Mouse (Mus musculus): ENCODE results near the gene Timp2.
A peak's percentile ranks its signal among the peaks of the same experiment; 100 is the strongest.

Gene Timp2

GRCm38 (mm10) chr11:118289999-118290889 is 65.3 kb downstream of the Timp2 start, which contains the start of gene Usp36:
Usp36 (minus strand) TSS chr11:118290244.
- peak; percentile 100 for DNase-seq (ENCODE audit: low spot score)

- peak; percentile 17 for DNase-seq (ENCODE audit: low spot score)
Observed at GRCm38 (mm10) chr11:118289562-118289961, 66.0 kb downstream of the Timp2 start.

- no peak for DNase-seq (ENCODE audit: low spot score)
Observed at GRCm38 (mm10) chr11:118289037-118289511, 66.5 kb downstream of the Timp2 start.

GRCm38 (mm10) chr11:118287573-118287972 is 68.0 kb downstream of the Timp2 start:
- DNase-seq (ENCODE audit: low spot score): no peak

GRCm38 (mm10) chr11:118286434-118286833 is 69.1 kb downstream of the Timp2 start:
- no peak for DNase-seq (ENCODE audit: low spot score)

GRCm38 (mm10) chr11:118285791-118286190 is 69.7 kb downstream of the Timp2 start:
- DNase-seq (ENCODE audit: low spot score): no peak

- no peak for DNase-seq (ENCODE audit: low spot score)
Observed at GRCm38 (mm10) chr11:118280218-118280617, 75.3 kb downstream of the Timp2 start.

GRCm38 (mm10) chr11:118276328-118276727 is 79.2 kb downstream of the Timp2 start:
- no peak for DNase-seq (ENCODE audit: low spot score)

GRCm38 (mm10) chr11:118275092-118275491 is 80.4 kb downstream of the Timp2 start:
- DNase-seq (ENCODE audit: low spot score): no peak

GRCm38 (mm10) chr11:118269827-118270226 is 85.7 kb downstream of the Timp2 start:
- no peak for DNase-seq (ENCODE audit: low spot score)

- no peak for DNase-seq (ENCODE audit: low spot score)
Observed at GRCm38 (mm10) chr11:118266666-118267046, 88.9 kb downstream of the Timp2 start.

- DNase-seq (ENCODE audit: low spot score): no peak
Observed at GRCm38 (mm10) chr11:118266044-118266665, 89.4 kb downstream of the Timp2 start.

GRCm38 (mm10) chr11:118265621-118266020 is 89.9 kb downstream of the Timp2 start:
- no peak for DNase-seq (ENCODE audit: low spot score)

GRCm38 (mm10) chr11:118263146-118263545 is 92.4 kb downstream of the Timp2 start:
- DNase-seq (ENCODE audit: low spot score): no peak

GRCm38 (mm10) chr11:118260081-118260480 is 95.5 kb downstream of the Timp2 start:
- no peak for DNase-seq (ENCODE audit: low spot score)

- DNase-seq (ENCODE audit: low spot score): no peak
Observed at GRCm38 (mm10) chr11:118259580-118259979, 96.0 kb downstream of the Timp2 start.

GRCm38 (mm10) chr11:118256371-118256770 is 99.2 kb downstream of the Timp2 start:
- DNase-seq (ENCODE audit: low spot score): no peak

GRCm38 (mm10) chr11:118254159-118254951 is 101.2 kb downstream of the Timp2 start:
- peak; percentile 62 for DNase-seq (ENCODE audit: low spot score)

GRCm38 (mm10) chr11:118253447-118254158 is 101.9 kb downstream of the Timp2 start:
- DNase-seq (ENCODE audit: low spot score): no peak
